Mouse (Mus musculus) mesoderm, embryonic 11.5 days (tissue): ENCODE measurements around the gene Gaa.
A peak's percentile ranks its signal among the peaks of the same experiment; 100 is the strongest.

Source experiments
- DNase-seq: peaks from one replicate; pipeline ENCODE4 v3.0.0-alpha.2; 2012; ENCODE audit warnings: low read depth, low spot score

Gaa gene

DNA sequence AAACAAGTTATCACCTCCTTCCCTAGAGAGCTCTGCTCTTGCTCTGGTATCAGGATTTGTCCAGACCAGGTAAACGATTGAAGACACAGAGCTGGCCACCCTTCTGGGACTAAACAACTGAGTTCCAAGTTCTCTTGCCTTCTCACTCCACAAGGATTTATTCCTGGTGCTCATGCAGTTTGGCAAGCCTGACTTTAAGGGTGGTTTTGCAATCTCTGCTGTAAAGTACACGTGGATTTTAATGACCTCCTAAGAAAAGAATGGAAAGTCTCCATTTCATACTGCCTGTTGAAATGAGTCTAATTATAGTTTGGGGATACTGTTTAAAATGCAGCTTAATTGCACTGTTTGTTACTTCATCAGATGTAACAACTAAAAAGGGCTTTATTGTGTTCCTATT lies 33.3 kb downstream of the Gaa start:
- no peak for DNase-seq

DNA sequence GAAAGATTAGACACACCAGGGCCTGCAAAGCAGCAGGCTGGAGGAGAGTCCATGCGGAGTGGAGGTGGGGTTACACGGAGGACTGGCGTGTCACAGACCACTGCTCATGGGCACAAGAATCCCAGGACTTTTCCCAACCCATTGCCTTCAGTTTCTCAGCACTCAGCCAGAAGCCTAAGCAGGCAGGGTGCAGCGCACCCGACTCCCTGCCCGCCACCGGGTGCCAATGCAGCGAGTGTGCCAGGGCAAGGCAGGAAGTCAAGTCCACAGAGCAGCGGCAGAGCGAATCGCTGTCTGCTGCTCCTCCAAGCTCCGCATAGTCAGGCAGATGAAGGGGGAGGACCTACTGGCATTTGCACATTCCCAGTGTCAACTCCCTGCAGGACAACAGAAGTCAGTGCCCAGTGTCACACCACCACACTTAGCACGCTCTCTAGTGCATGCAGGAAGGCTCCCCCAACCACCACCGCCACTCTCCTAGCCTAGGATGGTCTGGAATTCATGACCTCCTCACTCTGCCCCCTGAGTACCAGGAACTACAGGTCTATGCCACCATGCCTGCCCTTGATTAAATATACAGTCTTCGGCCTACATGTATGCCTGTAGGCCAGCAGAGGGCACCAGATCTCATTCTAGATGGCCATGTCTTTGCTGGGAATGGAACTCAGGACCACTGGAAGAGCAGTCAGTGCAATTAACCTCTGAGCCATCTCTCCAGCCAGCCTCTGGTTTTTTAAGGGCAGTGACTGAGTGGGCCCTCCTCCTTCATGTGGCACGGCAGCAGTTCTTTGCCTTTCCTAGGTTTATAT lies 37.4 kb downstream of the Gaa start:
- DNase-seq = peak; percentile 77

DNA sequence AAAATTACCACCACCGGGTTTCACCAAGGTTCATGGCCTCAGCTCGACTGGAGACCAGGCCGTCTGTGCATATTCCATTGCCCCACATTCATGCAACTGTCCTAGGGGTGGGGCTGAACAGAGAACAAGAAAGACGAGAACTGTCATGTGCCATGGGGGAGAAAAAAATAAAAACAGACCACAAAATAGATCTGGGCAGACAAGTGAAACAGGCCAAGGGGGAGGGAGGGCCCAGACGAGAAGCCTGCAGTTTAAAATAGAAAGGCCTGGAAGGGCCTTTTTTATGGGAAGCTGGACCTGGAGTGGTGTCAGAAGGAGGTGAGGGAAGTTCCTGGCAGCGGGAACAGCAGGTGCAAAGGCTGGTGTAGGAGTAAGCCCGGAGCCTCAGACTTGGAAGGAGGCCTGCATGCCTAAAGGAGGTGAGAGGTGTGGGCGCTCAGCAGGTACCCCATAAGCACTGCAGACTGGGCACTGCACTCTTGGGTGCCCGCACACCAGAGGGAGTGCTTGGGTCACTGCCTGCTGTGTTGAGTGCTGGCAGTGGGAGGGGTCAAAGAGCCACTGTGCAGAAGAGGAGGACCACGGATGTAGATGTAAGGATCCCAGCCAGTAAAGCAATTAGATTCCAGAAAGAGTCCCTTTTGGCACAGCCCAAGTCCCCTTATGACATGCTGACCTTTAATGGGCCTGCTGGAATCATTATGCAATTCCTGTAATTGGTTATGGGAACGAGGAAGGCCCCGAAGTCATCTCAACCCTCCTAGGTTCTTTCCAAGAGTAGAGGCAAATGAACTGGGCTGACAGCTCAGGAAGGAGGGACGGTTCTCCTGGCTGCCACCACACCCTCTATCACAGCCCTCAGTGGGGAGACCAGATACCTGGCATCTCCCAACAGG lies 39.3 kb downstream of the Gaa start:
- DNase-seq = no peak

DNA sequence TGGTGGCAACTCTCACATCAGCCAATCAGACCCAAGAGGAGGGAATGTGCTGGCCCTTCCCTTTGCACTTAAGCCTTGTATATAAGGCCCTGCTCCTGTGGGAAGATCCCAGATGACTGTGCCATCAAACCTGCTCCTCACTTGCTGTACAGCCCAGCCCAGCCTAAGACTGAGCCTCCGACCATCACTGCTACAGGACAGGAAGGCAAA lies 39.9 kb downstream of the Gaa start, which contains the start of gene Card14:
Gene Card14, plus strand, starts transcription at position 111 of the 210 bp plus-strand sequence.
- DNase-seq = no peak

DNA sequence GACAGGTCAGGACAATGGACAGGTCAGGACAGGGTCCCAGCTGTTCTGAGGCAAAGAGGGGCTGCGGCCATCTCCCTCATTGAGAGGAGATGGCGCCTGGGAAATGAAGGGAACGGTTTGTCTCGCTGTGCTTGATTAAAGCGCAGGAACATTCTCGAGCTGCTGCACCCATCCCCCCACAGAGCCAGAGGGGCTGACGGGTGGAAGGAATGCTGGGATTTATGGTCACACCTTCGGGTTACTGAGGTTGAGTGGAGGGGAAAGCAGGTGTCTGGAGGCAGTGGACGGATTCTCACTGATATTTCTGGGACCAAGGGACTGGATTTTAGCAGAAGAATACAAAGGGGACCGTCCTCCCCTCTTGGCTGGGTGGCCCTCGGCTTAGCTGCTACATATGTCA lies 40.2 kb downstream of the Gaa start:
- DNase-seq = peak; percentile 46

DNA sequence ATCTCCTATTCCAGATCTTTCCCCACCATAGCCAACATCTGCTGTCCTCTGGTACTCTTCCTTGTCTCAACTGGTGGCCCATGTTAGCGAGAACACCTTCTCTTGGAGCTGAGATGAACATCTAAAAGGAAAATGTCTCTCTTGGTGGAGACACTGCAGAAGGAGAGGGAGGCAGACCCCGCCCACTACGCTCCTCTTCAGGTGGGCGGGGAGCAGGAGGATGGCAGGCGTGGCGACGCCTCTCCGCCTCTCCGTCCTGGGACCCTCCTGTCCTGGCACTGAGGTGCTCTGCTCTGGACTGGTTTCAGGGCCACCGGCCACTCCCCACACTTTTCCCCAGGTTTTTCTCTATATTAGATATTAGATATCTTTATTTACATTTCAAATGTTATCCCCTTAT lies 42.9 kb downstream of the Gaa start:
- no peak for DNase-seq

DNA sequence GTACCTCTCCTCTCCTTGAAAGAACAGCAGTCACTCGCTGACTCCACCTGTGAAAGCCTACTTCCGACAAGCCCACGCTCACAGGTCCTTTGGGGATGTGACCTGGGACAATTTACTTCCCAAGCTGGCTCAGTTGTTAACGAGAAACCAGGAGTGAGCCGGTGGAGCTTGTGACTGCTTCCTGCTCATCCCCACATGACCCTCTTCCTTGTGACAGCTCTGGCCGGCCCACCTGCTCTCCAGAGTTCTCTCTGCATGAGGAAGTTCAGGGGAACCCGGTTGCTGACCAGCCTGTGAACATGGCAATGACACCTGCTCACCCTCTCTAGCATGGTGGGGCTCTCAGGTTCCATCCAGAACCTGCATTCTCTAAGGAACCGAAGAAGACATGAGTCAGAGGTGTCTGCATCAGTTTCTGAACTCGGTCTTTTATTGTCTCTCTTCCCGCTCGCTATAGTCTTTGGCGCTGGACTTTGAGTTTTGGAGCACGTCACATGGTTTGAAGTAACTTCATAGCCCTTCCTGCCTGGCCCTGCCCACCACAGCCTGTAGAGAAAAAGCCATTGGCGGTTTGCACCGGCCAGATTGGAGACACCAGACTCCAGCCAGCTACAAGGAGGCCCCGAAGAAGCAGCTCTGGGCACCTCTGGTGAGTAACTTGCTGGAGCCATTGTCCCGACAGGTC lies 46.7 kb downstream of the Gaa start:
- DNase-seq = no peak

DNA sequence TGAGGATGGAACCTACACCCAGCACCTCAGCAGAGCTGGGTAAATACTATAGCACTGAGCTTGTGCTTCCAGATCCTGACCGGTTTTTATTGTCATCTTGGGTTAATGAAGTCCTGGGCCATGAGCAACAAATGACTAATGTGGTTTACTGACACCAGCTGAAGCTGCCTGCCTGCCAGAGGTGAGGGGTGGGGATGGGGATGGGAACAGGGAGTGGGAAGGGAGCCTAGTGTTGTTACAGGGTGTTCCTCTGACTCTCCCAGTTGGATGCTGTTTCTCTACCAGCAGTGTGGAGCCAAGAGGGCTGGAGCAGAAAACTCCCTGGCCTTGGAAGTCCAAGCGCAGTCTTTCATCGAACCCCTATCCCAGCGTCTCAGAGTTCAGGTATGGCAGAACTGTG lies 49.0 kb downstream of the Gaa start:
- DNase-seq = no peak

DNA sequence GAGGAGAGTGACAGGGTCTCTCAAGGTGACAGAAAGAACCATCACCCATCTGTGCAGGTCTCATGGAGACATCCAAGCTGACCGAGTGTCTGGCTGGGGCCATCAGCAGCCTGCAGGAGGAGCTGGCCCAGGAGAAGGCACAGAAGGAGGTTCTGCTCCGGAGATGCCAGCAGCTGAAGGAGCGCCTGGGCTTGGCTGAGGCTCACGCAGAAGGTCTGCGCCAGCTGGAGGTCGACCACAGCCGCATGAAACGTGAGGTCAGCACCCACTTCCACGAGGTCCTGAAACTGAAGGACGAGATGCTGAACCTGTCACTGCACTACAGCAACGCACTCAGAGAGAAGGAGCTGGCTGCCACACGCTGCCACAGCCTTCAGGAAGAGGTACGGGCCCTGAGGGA lies 54.8 kb downstream of the Gaa start:
- no peak for DNase-seq

DNA sequence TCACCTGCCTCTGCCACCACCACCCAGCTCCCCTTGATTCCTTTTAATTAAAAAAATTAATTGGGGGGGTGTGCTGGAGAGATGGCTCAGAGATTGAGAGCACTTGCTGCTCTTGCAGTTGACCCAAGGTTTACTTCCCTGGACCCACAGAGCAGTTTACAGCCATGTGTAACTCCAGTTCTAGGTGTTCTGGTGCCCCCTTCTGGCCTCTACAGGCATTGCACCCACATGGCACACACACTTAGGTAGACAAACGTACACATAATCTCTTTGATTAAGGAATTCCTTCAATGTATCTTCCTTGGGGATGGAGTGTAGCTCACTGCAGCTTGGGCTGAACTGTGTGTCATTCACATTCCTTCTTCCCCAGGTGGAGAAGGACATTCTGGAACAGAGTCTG lies 57.4 kb downstream of the Gaa start:
- DNase-seq = no peak

DNA sequence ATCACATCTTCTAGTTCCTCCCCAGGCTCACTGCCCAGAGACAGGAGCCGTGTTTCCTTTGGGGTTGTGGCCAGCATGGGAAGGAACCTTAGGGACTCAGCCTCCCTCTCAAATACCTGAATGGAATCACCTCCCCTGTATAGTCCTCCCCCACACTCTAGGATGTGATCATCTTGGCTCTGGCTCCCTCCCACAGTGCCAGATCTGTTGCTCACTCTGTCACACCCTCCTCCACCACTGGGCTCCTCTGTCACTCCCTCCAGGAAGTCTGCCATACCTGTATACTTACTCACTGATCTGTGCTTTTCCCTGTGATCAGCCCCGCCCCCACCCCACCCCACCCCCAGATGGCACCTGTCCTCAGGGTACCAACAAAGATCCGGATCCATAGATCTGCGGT lies 62.9 kb downstream of the Gaa start:
- no peak for DNase-seq

DNA sequence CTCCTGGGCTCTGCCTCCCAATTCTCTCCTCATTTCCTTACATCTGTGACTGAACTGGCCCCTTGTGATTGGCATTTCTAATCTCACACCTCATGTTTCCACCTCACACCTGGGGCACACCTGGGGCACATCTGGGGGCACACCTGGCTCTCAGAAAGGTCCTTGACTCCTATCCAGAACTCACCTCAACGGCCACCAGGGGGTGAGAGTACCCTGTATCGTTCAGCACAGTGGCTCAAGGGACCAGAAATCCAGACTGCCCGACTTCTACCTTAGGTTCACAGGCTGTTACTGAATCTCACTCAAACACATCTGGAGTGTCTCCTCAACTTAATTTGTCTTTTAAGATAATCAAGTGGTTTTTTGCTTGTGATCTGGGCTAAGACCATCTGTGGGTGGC lies 64.3 kb downstream of the Gaa start:
- no peak for DNase-seq
